Mouse (Mus musculus) heart, embryonic 13.5 days (tissue): ENCODE measurements around the gene Mdc1. TPM values are rescaled to one million over a fixed set of nuclear protein-coding genes. Genes with fewer than 3 reads are reported as not detected.

Source experiments
- ATAC-seq: fragments of 200-750 bp; cut with Nextera tagmentation; 2 replicates; pipeline ENCODE4 v1.8.0; 2017; ENCODE audit warnings: moderate TSS enrichment; ENCODE audit not compliant: insufficient number of reproducible peaks, low FRiP score, low TSS enrichment; ENCODE audit errors: extremely low read depth
- H3K27ac ChIP-seq: fragments of 300-500 bp; sonication (generic); replicated peaks from 2 replicates; pipeline ENCODE4 v1.5.1; 2015; ENCODE audit warnings: moderate library complexity, mild to moderate bottlenecking, inconsistent platforms
- H3K27me3 ChIP-seq: fragments of 300-500 bp; sonication (generic); replicated peaks from 2 replicates; pipeline ENCODE4 v1.6.1; 2015; ENCODE audit warnings: mild to moderate bottlenecking, inconsistent platforms
- H3K36me3 ChIP-seq: fragments of 300-500 bp; sonication (generic); 2 replicates; pipeline ENCODE4 v1.6.1; 2015; ENCODE audit warnings: mild to moderate bottlenecking, inconsistent platforms
- H3K4me1 ChIP-seq: fragments of 300-500 bp; sonication (generic); 2 replicates; pipeline ENCODE4 v1.6.1; 2015; ENCODE audit warnings: inconsistent platforms
- H3K4me2 ChIP-seq: fragments of 300-500 bp; sonication (generic); 2 replicates; pipeline ENCODE4 v1.6.1; 2015; ENCODE audit warnings: inconsistent platforms, mild to moderate bottlenecking, moderate library complexity
- H3K4me3 ChIP-seq: fragments of 300-500 bp; sonication (generic); 2 replicates; pipeline ENCODE4 v1.5.1; 2015; ENCODE audit warnings: moderate library complexity, mild to moderate bottlenecking, inconsistent platforms
- H3K9ac ChIP-seq: fragments of 300-500 bp; sonication (generic); 2 replicates; pipeline ENCODE4 v1.6.1; 2015; ENCODE audit warnings: inconsistent platforms, mild to moderate bottlenecking, moderate library complexity
- H3K9me3 ChIP-seq: fragments of 300-500 bp; sonication (generic); 2 replicates; pipeline ENCODE4 v1.6.1; 2016; ENCODE audit warnings: inconsistent platforms
- WGBS: fragments of 180-500 bp; shearing (Covaris S2); methylation state at CpG from one replicate; pipeline ENCODE4 v1.1.7; 2015; ENCODE audit warnings: mixed read lengths; 5-methylcytosine and 5-hydroxymethylcytosine counted together
- polyA plus RNA-seq: library from polyadenylated mRNA; unstranded; fragments of >200 nt; fragmentation: Nextera tagmentation; extraction: Ambion mirVana; gene quantifications from 2 replicates; pipeline ENCODE4 v1.2.1, GENCODE M21; 2015

The Mdc1 gene
- polyA plus RNA-seq, 1 experiment from 2014 or later = 18.4 TPM

- WGBS = 4% methylated on average over 7 of the region's 7 CpGs
- H3K4me2 ChIP-seq = peak overlapping the region; percentile 96
- peak overlapping the region; percentile 91 for H3K9ac ChIP-seq
- peak overlapping the region; percentile 68 for H3K4me3 ChIP-seq
- no peak for ATAC-seq
- peak overlapping the region; percentile 97 for H3K27ac ChIP-seq
- peaks cover 78% of the 10 kb centered on the region for H3K4me1 ChIP-seq
- no peaks in the 10 kb centered on the region for H3K9me3 ChIP-seq
- H3K27me3 ChIP-seq = no peaks in the 10 kb centered on the region
- peaks cover 39% of the 10 kb centered on the region for H3K36me3 ChIP-seq
These were observed 28.2 kb downstream of the Mdc1 start for GRCm38 (mm10) chr17:35869346-35870067.

DNA sequence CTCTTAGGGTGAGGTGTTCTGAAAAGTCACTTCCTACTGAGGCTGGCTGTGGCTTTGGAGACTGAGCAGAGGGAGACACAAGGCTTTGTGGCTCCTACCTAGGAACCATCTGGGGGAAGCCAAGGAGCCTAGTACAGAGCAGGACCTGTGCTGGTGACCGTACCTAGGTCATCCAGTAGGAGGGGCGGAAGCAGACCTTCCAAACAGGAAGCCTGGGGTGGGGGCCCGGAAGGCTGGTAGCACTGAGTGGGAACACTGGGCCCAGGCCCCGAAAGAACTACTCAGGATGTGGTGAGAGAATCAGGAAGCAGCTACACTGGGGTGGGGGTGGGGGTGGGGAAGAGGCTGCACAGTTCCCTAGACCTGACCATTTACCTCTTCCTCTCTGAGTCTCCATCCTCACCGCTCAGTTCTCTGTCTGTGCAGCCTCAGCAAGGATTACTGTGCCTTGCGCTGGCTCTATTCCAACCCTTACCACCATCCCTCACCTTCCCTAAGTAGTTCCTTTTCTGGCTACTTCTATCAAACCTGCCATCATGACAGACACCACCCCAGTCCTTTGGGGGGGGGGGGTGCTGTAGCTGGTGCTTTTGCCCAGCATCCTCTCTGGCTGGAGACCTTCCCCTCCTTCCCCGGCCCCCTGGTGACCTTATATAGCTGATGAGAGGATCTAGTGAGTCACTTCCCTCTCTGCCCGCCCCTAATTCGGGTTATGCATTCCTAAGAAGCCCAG lies 29.0 kb downstream of the Mdc1 start:
- peak overlapping the region; percentile 96 for H3K4me2 ChIP-seq
- H3K9ac ChIP-seq = peak overlapping the region; percentile 91
- peaks cover 47% of the 10 kb centered on the region for H3K36me3 ChIP-seq
- H3K9me3 ChIP-seq = no peaks in the 10 kb centered on the region
- H3K27me3 ChIP-seq = no peaks in the 10 kb centered on the region
- 28% methylated on average over 9 of the region's 9 CpGs for WGBS
- peak overlapping the region; percentile 97 for H3K27ac ChIP-seq
- H3K4me3 ChIP-seq = peak overlapping the region; percentile 68
- ATAC-seq = no peak; the same call in 1 of the 2 replicates
- peaks cover 70% of the 10 kb centered on the region for H3K4me1 ChIP-seq

DNA sequence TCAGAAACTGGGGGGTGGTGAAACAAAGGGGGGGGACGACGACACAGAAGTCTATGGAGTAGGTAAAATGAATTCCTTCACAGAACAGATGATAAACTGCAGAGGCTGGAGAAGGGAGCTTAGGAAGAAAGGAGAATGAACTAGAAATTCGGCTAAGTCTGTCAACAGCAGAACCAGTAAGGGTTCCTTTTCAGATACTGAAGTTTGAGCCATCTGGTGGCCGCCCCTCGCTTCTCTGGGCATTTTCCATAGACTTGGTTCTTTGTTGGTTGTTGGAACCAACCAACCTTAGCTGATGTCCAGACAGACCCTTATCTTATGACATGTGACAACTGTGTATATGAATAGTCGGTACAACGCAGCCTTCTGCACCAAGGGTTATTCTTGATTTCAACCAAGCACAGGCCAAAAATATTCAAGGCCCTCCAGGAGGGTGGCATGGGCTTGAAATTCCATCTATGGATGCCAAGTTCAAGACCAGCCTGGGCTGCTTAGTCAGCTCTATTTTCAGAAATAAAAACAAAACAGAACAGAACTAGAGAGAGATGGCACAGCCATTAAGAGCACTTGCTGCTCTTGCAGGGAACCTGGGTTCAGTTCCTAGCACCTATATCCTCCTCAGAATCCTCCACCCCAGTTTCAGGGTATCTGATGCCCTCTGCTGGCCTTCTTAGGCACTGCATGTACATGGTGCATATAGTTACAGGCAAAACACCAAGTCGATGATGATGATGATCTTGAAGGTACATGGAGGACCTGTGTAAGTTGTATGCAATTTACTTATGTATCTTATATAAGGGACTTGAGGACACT lies 29.8 kb downstream of the Mdc1 start:
- peak overlapping the region; percentile 96 for H3K4me2 ChIP-seq
- H3K4me1 ChIP-seq = peaks cover 70% of the 10 kb centered on the region
- peak overlapping the region; percentile 91 for H3K9ac ChIP-seq
- whole genome bisulfite sequencing = 53% methylated on average over 8 of the region's 8 CpGs
- H3K36me3 ChIP-seq = peaks cover 53% of the 10 kb centered on the region
- no peak for ATAC-seq
- no peaks in the 10 kb centered on the region for H3K27me3 ChIP-seq
- H3K4me3 ChIP-seq = peak overlapping the region; percentile 68
- peak overlapping the region; percentile 97 for H3K27ac ChIP-seq
- H3K9me3 ChIP-seq = no peaks in the 10 kb centered on the region

- H3K9me3 ChIP-seq = no peaks in the 10 kb centered on the region
- ATAC-seq = no peak; the same call in 1 of the 2 replicates
- peaks cover 58% of the 10 kb centered on the region for H3K36me3 ChIP-seq
- WGBS = 23% methylated on average over 21 of the region's 21 CpGs
- H3K4me3 ChIP-seq = peak overlapping the region; percentile 24; the same call in 1 of the 2 replicates
- no peaks in the 10 kb centered on the region for H3K27me3 ChIP-seq
- peak overlapping the region; percentile 20; the same call in 1 of the 2 replicates for H3K27ac ChIP-seq
- peak overlapping the region; percentile 40 for H3K4me2 ChIP-seq
- peak overlapping the region; percentile 68 for H3K9ac ChIP-seq
- peaks cover 49% of the 10 kb centered on the region for H3K4me1 ChIP-seq
These were observed 32.6 kb downstream of the Mdc1 start for GRCm38 (mm10) chr17:35873774-35874519.

DNA sequence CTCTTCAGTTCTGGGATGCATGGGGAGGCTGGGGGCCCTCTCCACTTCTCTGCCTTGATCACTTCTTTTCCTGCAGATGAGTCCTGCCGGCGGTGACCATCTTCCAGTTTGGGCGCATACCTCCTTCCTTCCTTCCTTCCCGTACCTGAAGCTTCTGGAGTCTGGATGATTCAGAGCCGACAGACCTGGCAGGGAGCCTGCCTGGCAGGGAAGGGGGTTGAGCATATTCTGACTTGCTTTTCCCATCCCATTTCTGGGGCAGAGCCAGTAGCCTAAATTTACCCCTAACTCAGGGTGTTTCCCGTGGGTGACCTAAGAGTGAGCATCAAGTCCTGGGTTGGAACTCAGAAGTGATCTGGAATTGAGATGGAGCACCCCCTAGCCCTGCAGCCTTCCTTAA lies 33.4 kb downstream of the Mdc1 start:
- Histone ChIP-seq H3K4me1 (peaks cover 42% of the 10 kb centered on the region), H3K4me2 (no peak overlapping the region), H3K36me3 (peaks cover 58% of the 10 kb centered on the region), H3K27me3 (no peaks in the 10 kb centered on the region), H3K9ac (0 out of 2 replicates have a peak overlapping the region, but pooled peaks have one; percentile 0), H3K27ac (no peak overlapping the region), H3K4me3 (no peak overlapping the region), H3K9me3 (no peaks in the 10 kb centered on the region)
- WGBS = 84% methylated on average over 6 of the region's 6 CpGs
- no peak for ATAC-seq

- H3K27ac ChIP-seq = peak within 1 kb of the TSS; percentile 70
- peaks cover 57% of the 10 kb centered on the region for H3K36me3 ChIP-seq
- peak within 1 kb of the TSS; percentile 94 for H3K9ac ChIP-seq
- WGBS = 5% methylated on average over 66 of the region's 66 CpGs
- peak within 1 kb of the TSS; percentile 99 for H3K4me3 ChIP-seq
- H3K4me2 ChIP-seq = peak within 1 kb of the TSS; percentile 92
- ATAC-seq = peak; percentile 83
- H3K4me1 ChIP-seq = peaks cover 11% of the 10 kb centered on the region
- no peaks in the 10 kb centered on the region for H3K9me3 ChIP-seq
- H3K27me3 ChIP-seq = no peaks in the 10 kb centered on the region
These were observed 38.1 kb downstream of the Mdc1 start, which contains the start of gene Dhx16 for GRCm38 (mm10) chr17:35879245-35880057. Gene Dhx16 (plus strand): TSS chr17:35879819.

GRCm38 (mm10) chr17:35882924-35883323 lies 41.6 kb downstream of the Mdc1 start:
- Histone ChIP-seq H3K27ac (no peak overlapping the region), H3K4me3 (no peak overlapping the region), H3K36me3 (peaks cover 65% of the 10 kb centered on the region), H3K4me2 (no peak overlapping the region), H3K27me3 (no peaks in the 10 kb centered on the region), H3K9me3 (no peaks in the 10 kb centered on the region), H3K4me1 (peaks cover 11% of the 10 kb centered on the region), H3K9ac (no peak overlapping the region)
- no peak for ATAC-seq
- 89% methylated on average over 17 of the region's 17 CpGs for WGBS

DNA sequence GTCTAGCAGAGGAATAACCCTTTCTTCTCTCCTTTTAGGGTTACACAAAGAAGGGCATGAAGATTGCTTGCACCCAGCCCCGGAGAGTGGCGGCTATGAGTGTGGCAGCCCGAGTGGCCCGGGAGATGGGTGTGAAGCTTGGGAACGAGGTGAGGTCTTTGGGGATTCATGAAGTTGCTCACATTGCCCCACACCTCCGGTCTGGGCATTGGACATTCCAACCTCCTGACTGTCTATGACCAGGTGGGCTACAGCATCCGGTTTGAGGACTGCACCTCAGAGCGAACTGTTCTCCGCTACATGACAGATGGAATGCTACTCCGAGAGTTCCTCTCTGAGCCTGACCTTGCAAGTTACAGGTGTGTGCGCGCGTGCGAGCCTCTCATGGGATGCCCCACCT lies 42.5 kb downstream of the Mdc1 start:
- Histone ChIP-seq H3K4me2 (no peak overlapping the region), H3K4me3 (no peak overlapping the region), H3K9ac (no peak overlapping the region), H3K36me3 (peaks cover 74% of the 10 kb centered on the region), H3K4me1 (peaks cover 11% of the 10 kb centered on the region), H3K27me3 (no peaks in the 10 kb centered on the region), H3K27ac (no peak overlapping the region), H3K9me3 (no peaks in the 10 kb centered on the region)
- ATAC-seq = no peak
- WGBS = 95% methylated on average over 14 of the region's 14 CpGs

DNA sequence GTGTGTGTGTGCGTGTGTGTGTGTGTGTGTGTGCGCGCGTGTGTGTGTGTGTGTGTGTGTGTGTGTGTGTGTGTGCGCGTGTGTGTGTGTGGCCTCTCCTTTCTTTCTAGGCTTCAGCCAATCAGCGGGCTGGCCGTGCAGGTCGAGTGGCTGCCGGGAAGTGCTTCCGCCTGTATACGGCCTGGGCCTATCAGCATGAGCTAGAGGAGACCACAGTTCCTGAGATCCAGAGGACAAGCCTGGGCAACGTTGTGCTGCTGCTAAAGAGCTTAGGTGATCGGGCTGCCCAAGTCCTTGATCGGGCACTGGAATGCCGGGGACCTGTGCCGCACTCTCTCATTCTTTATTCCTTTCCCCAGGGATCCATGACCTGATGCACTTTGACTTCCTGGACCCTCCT lies 46.4 kb downstream of the Mdc1 start:
- WGBS = 76% methylated on average over 16 of the region's 17 CpGs
- Histone ChIP-seq H3K4me2 (no peak overlapping the region), H3K9ac (no peak overlapping the region), H3K4me3 (no peak overlapping the region), H3K9me3 (no peaks in the 10 kb centered on the region), H3K4me1 (no peaks in the 10 kb centered on the region), H3K27ac (no peak overlapping the region), H3K36me3 (peaks cover 99% of the 10 kb centered on the region), H3K27me3 (no peaks in the 10 kb centered on the region)
- ATAC-seq = no peak
